Mouse (Mus musculus): ENCODE data around the gene Cd3g.

Gene Cd3g

DNA sequence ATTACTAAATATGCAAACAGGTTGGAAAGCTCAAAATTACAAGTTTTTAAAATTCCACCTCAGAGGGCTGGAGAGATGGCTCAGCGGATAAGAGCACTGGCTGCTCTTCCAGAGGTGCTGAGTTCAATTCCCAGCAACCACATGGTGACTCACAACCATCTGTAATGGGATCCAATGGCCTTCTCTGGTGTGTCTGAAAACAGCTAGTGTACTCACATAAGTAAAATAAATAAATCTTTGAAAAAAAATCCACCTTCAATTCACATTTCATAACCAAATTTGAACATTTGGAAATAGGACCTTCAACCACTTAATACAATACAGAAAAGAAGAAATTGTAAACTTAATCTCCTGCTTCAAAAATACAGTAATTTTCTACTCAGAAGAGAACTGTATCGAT lies 60.6 kb downstream of the Cd3g start:
- no peak for DNase-seq (ENCODE audit: low spot score in 2 of 2)

Data from right cerebral cortex, postnatal 10 days (tissue).